Mouse (Mus musculus) stomach, postnatal 0 days (tissue): ENCODE results near the gene Prr14. TPM values are rescaled to one million over a fixed set of nuclear protein-coding genes. Genes with fewer than 3 reads are reported as not detected.
A peak's percentile ranks its signal among the peaks of the same experiment; 100 is the strongest.
"Not testable (repeated sequence)": the region's sequence is repeated elsewhere in the genome, so short reads cannot be mapped to it uniquely, and the experiment has no call there.

Source experiments
- ATAC-seq: fragments of 200-750 bp; cut with Nextera tagmentation; 2 replicates; pipeline ENCODE4 v1.8.0; 2017; ENCODE audit not compliant: low FRiP score, low TSS enrichment
- DNase-seq: peaks from one replicate; pipeline ENCODE4 v3.0.0-alpha.2; 2016; ENCODE audit warnings: low spot score
- H3K27ac ChIP-seq: fragments of 300-500 bp; sonication (generic); replicated peaks from 2 replicates; pipeline ENCODE4 v1.5.1; 2014; ENCODE audit warnings: mild to moderate bottlenecking, control low read depth
- H3K27me3 ChIP-seq: fragments of 300-500 bp; sonication (generic); 2 replicates; pipeline ENCODE4 v1.6.1; 2014; ENCODE audit warnings: low read length; ENCODE audit not compliant: control insufficient read depth, insufficient read depth
- H3K36me3 ChIP-seq: fragments of 300-500 bp; sonication (generic); 2 replicates; pipeline ENCODE4 v1.6.1; 2014; ENCODE audit warnings: low read length, mixed read lengths; ENCODE audit not compliant: control insufficient read depth, insufficient read depth
- H3K4me1 ChIP-seq: fragments of 300-500 bp; sonication (generic); replicated peaks from 2 replicates; pipeline ENCODE4 v1.6.1; 2014; ENCODE audit warnings: antibody characterized with exemption; ENCODE audit not compliant: control insufficient read depth, insufficient read depth
- H3K4me2 ChIP-seq: fragments of 300-500 bp; sonication (generic); replicated peaks from 2 replicates; pipeline ENCODE4 v1.6.1; 2014; ENCODE audit warnings: low read depth, mild to moderate bottlenecking, control low read depth, moderate library complexity
- H3K4me3 ChIP-seq: fragments of 300-500 bp; sonication (generic); 2 replicates; pipeline ENCODE4 v1.5.1; 2014; ENCODE audit warnings: low read depth, low read length, control low read depth
- H3K9ac ChIP-seq: fragments of 300-500 bp; sonication (generic); 2 replicates; pipeline ENCODE4 v1.6.1; 2014; ENCODE audit warnings: mild to moderate bottlenecking, low read length, control low read depth, mixed read lengths
- H3K9me3 ChIP-seq: fragments of 300-500 bp; sonication (generic); 2 replicates; pipeline ENCODE4 v1.6.1; 2016; ENCODE audit warnings: low read length; ENCODE audit not compliant: control insufficient read depth
- CTCF ChIP-seq: IDR thresholded peaks from 2 replicates; pipeline ENCODE4 v1.5.1; 2016; ENCODE audit warnings: antibody characterized with exemption, low read depth, mild to moderate bottlenecking, moderate library complexity
- EP300 ChIP-seq: optimal IDR thresholded peaks from 2 replicates; pipeline ENCODE3; 2016; ENCODE audit warnings: antibody characterized with exemption
- WGBS: fragments of 180-500 bp; shearing (Covaris S2); extraction: QIAGEN DNeasy Blood & Tissue Kit; methylation state at CpG from one replicate; pipeline ENCODE4 v1.1.7; 2014; 5-methylcytosine and 5-hydroxymethylcytosine counted together
- polyA plus RNA-seq: library from polyadenylated mRNA; unstranded; fragments of >200 nt; fragmentation: Nextera tagmentation; extraction: Ambion mirVana; gene quantifications from 2 replicates; pipeline ENCODE4 v1.2.1, GENCODE M21; 2015

Gene Prr14
- polyA plus RNA-seq, 1 experiment from 2014 or later: 30.4 TPM

DNA sequence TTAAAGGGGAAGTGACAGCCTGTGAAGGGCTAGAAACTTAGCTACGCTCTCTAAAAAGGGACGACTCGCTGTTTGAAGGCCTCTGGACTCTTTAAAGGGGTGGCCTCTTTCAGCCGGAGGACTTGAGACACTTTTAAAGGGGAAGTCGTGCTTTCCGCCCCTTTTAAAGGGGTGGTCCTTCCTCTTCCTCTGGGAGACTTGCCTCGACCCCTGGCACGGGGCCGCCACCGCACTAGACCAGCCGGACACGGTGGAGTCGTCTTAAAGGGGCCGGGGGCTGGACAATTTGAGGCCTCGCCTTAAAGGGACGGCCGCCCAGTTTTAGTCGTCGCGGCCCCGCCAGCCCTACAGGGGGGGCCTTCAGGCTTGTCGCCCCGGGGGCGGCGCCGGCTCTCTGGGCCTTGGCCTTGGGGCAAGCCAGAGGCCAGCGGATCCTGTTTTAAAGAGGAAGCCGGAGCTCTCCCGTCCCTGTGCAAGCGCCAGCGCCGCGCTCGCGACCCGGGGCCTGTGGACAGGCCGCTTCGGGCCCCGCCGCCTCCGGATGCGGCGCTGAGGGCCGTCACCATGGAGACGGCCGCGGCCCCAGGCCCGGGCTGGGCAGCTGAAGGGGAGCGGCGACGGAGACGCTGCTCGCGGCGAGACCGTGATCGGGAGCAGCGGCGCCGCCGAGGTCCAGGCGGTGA is 19.4 kb downstream of the Prr14 start, which contains the start of gene Fbrs:
Gene Fbrs (plus strand): TSS at position 565 of the 683 bp plus-strand sequence.
- ATAC-seq (peak; percentile 68), DNase-seq (peak; percentile 90)
- H3K4me2 ChIP-seq: peak within 1 kb of the TSS; percentile 84
- WGBS: under 1% methylated on average over 55 of the region's 62 CpGs
- H3K36me3 ChIP-seq: peaks cover 23% of the 10 kb centered on the region
- H3K9ac ChIP-seq: peak within 1 kb of the TSS; percentile 97
- no peaks in the 10 kb centered on the region for H3K4me1 ChIP-seq
- H3K9me3 ChIP-seq: no peaks in the 10 kb centered on the region
- H3K27me3 ChIP-seq: no peaks in the 10 kb centered on the region
- peak within 1 kb of the TSS; percentile 93 for H3K4me3 ChIP-seq
- peak; percentile 95 for TF ChIP-seq EP300
- TF ChIP-seq CTCF: peak; percentile 25; the same call in 1 of the 2 replicates
- peak within 1 kb of the TSS; percentile 99 for H3K27ac ChIP-seq

DNA sequence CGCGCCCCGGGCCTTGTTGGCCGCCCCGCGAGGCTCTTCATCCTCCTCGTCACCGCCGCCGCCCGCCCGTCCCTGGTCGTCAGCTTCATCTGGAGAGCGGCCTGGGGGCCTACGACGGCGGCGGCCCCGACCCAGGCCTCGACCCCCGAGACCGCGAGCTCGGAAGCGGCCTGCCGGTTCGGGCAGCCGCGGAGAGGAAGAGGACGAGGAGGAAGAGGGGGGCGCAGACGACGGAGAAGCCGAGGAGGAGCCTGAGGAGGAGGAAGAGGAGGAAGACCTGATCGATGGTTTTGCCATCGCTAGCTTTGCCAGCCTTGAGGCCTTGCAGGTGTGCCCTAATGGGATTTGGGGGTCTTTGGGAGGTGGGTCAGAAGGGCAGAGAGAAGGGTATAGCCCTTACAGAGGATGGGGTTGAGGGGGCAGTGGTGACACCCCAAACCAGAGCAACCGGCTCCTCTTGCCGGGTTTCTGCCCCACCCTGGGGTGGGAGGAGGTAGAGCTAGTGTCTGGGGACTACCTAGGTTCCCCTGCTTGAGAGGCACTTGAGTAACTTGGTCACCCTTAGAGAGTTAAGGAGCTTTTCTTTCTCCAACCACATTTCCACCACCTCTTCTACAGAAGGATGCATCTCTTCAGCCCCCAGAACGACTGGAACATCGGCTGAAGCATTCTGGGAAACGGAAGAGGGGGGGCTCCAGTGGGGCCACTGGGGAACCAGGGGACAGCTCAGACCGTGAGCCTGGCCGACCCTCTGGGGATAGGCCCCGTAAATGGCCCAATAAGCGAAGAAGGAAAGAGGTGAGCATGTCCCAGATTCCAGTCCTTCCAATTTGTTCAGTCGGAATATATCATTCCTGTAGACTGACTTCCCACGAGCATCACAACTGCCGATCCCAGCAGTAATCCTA is 20.2 kb downstream of the Prr14 start:
- H3K4me1 ChIP-seq: no peaks in the 10 kb centered on the region
- DNase-seq: no peak
- TF ChIP-seq EP300 (no peak), CTCF (no peak)
- no peak for ATAC-seq
- peaks cover 18% of the 10 kb centered on the region for H3K36me3 ChIP-seq
- H3K9me3 ChIP-seq: no peaks in the 10 kb centered on the region
- H3K4me3 ChIP-seq: peak overlapping the region; percentile 93
- H3K27me3 ChIP-seq: no peaks in the 10 kb centered on the region
- H3K9ac ChIP-seq: peak overlapping the region; percentile 97
- 4% methylated on average over 35 of the region's 48 CpGs for WGBS
- peak overlapping the region; percentile 84 for H3K4me2 ChIP-seq
- H3K27ac ChIP-seq: peak overlapping the region; percentile 99

DNA sequence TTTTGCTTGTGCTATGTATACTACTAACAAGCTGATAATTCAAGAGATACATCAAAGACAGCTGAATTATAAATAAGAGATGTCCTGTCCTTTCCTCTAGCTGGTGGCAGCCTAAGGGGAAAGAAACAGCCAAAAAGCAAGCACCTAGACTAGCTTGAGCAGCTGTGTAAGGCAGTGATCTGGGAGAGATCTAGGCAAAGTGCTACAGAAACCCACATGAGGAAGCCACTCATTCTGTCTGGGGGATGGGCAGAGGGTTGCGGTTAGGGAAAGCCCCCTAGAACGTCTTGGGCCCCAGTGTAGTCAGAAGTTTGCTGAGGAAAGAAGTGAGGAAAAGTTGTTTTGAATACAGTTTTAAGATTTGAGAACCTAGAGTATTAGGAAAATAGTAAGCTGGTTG is 20.9 kb downstream of the Prr14 start:
- WGBS: 45% methylated on average over 2 of the region's 2 CpGs
- Histone ChIP-seq H3K4me2 (peak overlapping the region; percentile 84), H3K4me1 (no peaks in the 10 kb centered on the region), H3K9me3 (no peaks in the 10 kb centered on the region), H3K4me3 (peak overlapping the region; percentile 93), H3K36me3 (peaks cover 18% of the 10 kb centered on the region), H3K27me3 (no peaks in the 10 kb centered on the region), H3K9ac (peak overlapping the region; percentile 97), H3K27ac (no peak overlapping the region)
- no peak for ATAC-seq
- no peak for DNase-seq
- TF ChIP-seq EP300: no peak
- no peak for TF ChIP-seq CTCF

DNA sequence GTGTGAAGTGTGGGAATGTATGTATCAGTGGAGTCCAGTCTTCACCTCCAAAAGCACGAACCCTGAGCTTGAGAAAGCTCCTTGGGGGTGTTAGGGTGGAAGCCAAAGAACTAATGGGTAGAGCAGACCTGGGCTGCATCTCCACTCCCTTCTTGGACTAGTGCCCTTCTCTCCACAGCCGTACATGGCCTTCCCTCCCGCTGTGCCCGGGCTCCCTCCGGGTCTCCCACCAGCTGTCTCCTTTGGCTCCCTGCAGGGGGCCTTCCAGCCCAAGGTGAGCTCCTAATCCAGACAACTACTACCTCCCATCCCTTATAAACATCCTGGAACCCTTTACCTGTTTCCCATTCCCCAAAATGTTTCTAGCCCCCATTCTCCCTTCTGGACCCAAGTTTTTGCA is 26.0 kb downstream of the Prr14 start:
- Histone ChIP-seq H3K9ac (no peak overlapping the region), H3K36me3 (peaks cover 44% of the 10 kb centered on the region), H3K4me2 (no peak overlapping the region), H3K4me3 (no peak overlapping the region), H3K4me1 (no peaks in the 10 kb centered on the region), H3K27ac (no peak overlapping the region), H3K9me3 (no peaks in the 10 kb centered on the region), H3K27me3 (no peaks in the 10 kb centered on the region)
- no peak for DNase-seq
- ATAC-seq: no peak
- no peak for TF ChIP-seq CTCF
- TF ChIP-seq EP300: no peak
- WGBS: 84% methylated on average over 5 of the region's 5 CpGs

DNA sequence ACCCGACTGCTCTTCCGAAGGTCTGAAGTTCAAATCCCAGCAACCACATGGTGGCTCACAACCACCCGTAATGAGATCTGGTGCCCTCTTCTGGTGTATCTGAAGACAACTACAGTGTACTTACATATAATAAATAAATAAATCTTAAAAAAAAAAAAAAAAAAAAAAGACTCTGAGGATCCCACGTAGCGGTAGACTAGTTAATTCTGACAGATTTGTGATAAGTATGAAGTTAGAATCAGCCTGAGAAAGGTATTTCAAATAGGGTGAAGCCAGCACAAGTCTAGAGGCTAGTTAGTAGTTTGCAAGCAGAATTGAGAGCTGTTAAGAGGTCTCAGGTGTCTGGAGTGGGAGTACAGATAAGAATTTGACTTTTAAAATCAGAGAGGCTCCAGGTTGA is 29.0 kb downstream of the Prr14 start:
- DNase-seq: not testable (repeated sequence)

DNA sequence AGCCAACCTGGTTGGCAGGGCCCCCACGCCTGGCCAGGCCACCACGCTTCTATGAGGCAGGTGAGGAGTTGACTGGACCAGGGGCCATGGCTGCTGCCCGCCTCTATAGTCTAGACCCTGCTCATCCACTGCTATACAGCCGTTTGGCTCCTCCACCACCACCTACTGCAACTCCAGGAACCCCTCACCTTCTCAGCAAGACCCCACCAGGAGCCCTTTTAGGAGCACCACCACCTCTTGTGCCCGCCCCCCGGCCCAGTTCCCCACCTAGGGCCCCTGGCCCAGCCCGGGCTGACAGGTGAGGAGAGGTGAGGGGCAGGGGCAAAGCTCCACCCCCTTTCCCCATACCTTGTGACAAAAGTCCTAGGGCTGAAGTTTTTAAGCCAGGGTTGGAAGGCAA is 30.6 kb downstream of the Prr14 start:
- 92% methylated on average over 7 of the region's 7 CpGs for WGBS
- Histone ChIP-seq H3K27me3 (no peaks in the 10 kb centered on the region), H3K4me1 (no peaks in the 10 kb centered on the region), H3K9me3 (no peaks in the 10 kb centered on the region), H3K9ac (no peak overlapping the region), H3K4me3 (no peak overlapping the region), H3K27ac (no peak overlapping the region), H3K36me3 (peaks cover 42% of the 10 kb centered on the region), H3K4me2 (no peak overlapping the region)
- TF ChIP-seq EP300 (no peak), CTCF (no peak)
- ATAC-seq: no peak
- DNase-seq: no peak

More for the DNA sequence above, 29.0 kb downstream of the Prr14 start:
- not testable (repeated sequence) for H3K4me1 ChIP-seq, H3K9ac ChIP-seq, ATAC-seq, H3K9me3 ChIP-seq, H3K27ac ChIP-seq, H3K27me3 ChIP-seq, H3K4me2 ChIP-seq, H3K4me3 ChIP-seq
- 82% methylated on average over 4 of the region's 5 CpGs for WGBS
- peaks cover 46% of the 10 kb centered on the region for H3K36me3 ChIP-seq
